In the genomic region with DNA sequence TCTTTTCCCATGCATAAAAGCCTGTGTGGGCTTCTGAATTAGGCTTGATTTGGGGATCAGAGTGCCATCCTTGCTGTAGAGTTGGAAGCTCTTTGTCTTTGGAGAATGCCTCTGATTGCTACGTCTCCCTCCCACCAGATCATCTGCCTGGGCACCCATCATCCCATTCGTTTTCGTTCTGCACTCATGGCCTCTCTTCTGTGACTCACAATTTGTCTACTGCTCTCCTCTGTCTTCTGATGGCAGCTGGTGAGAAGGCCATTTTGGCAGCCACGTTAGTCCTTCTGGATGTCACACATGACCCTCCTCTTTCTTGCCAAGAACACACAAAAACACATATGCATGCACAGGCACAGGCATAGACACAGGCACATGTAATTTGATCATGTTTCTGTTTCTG, we compare ENCODE assay signal across 27 mouse cellular contexts. TPM values are rescaled to one million over a fixed set of nuclear protein-coding genes. Genes with fewer than 3 reads are reported as not detected.
A peak's percentile ranks its signal among the peaks of the same experiment; 100 is the strongest.
DNase-seq lines count a peak whose midpoint lies in the region; ATAC-seq and TF ChIP-seq lines count a peak whose summit lies in the region.
"Had no signal": no experiment of that assay in that cellular context is flagged by ENCODE, and none has a peak within 500 bp of the region (broad histone marks: within the 10 kb centered on the region; RNA-seq: fewer than 3 reads in every experiment).

No protein-coding gene starts in this region.

- TF ChIP-seq CTCF in brain, embryonic 14.5 days (IDR thresholded peaks at IDR 0.05; ENCODE audit: borderline replicate concordance, extremely low read depth, insufficient read depth, insufficient read length) = no peak
- TF ChIP-seq CTCF in hindbrain, postnatal 0 days (IDR thresholded peaks at IDR 0.05; ENCODE audit: low read depth) = no peak

- H3K9ac ChIP-seq in forebrain, embryonic 13.5 days = no peak overlapping the region
- no peak overlapping the region for H3K9ac ChIP-seq in forebrain, embryonic 11.5 days (ENCODE audit: low read length)
- no peak overlapping the region for H3K9ac ChIP-seq in hindbrain, postnatal 0 days (replicated peaks; ENCODE audit: low read length)
- H3K9ac ChIP-seq: heart, embryonic 13.5 days; liver, embryonic 13.5 days; midbrain, embryonic 12.5 days had no signal

- H3K4me3 ChIP-seq in forebrain, embryonic 13.5 days = no peak overlapping the region
- no peak overlapping the region for H3K4me3 ChIP-seq in forebrain, embryonic 11.5 days (ENCODE audit: low read depth, low read length)
- no peak overlapping the region for H3K4me3 ChIP-seq in hindbrain, postnatal 0 days (ENCODE audit: low read length)
- H3K4me3 ChIP-seq: embryonic facial prominence, embryonic 10.5 days; heart, adult 2 months; heart, embryonic 13.5 days; layer of hippocampus, adult 2 months; liver, embryonic 13.5 days; midbrain, embryonic 12.5 days had no signal

- no peak overlapping the region for H3K27ac ChIP-seq in forebrain, embryonic 13.5 days
- H3K27ac ChIP-seq in forebrain, embryonic 11.5 days (ENCODE audit: low read depth, low read length) = no peak overlapping the region
- H3K27ac ChIP-seq in hindbrain, postnatal 0 days = no peak overlapping the region
- H3K27ac ChIP-seq: embryonic facial prominence, embryonic 10.5 days; heart, adult 2 months; heart, embryonic 13.5 days; layer of hippocampus, adult 2 months; liver, embryonic 13.5 days; midbrain, embryonic 12.5 days; stomach, postnatal 0 days had no signal

- H3K4me1 ChIP-seq in forebrain, embryonic 13.5 days = 0 out of 2 replicates have a peak, but pooled peaks cover 14% of the 10 kb centered on the region
- H3K4me1 ChIP-seq in forebrain, embryonic 11.5 days (replicated peaks; ENCODE audit: control insufficient read depth, insufficient read depth, low read length) = no peaks in the 10 kb centered on the region
- no peaks in the 10 kb centered on the region for H3K4me1 ChIP-seq in hindbrain, postnatal 0 days (ENCODE audit: insufficient read depth, low read length)
- H3K4me1 ChIP-seq: heart, embryonic 13.5 days; liver, embryonic 13.5 days; midbrain, embryonic 12.5 days had no signal

- DNase-seq in forebrain, embryonic 11.5 days (ENCODE audit: low spot score) = no peak
- DNase-seq in layer of hippocampus, adult 9-11 months = peak; percentile 15
- no peak for DNase-seq in layer of hippocampus, postnatal 10 days (ENCODE audit: low spot score in 2 of 2)
- peak; percentile 56 for DNase-seq in brain, embryonic 14.5 days (ENCODE audit: low read depth)
- DNase-seq in hindbrain, postnatal 0 days (ENCODE audit: low spot score) = no peak
- DNase-seq in spleen, adult 12 weeks (ENCODE audit: low spot score) = no peak
- DNase-seq in heart, adult 18-20 months = no peak
- DNase-seq: adrenal gland, postnatal 10 days; cerebellum, adult 8-10 months; gastrocnemius, postnatal 25 days; heart, adult 2 months; kidney, postnatal 25 days; liver, embryonic 13.5 days; lung, adult 2 months; lung, postnatal 14 days; thymus, adult 2 months; thymus, postnatal 4 days had no signal

- WGBS in forebrain, embryonic 13.5 days = 60% methylated on average over 4 of the region's 4 CpGs
- WGBS in forebrain, embryonic 11.5 days = 72% methylated on average over 4 of the region's 4 CpGs
- WGBS in hindbrain, postnatal 0 days = 48% methylated on average over 4 of the region's 4 CpGs

- H3K36me3 ChIP-seq in forebrain, embryonic 13.5 days (ENCODE audit: poor library complexity, severe bottlenecking) = no peaks in the 10 kb centered on the region
- no peaks in the 10 kb centered on the region for H3K36me3 ChIP-seq in forebrain, embryonic 11.5 days (ENCODE audit: control insufficient read depth, insufficient read depth, low read length)
- no peaks in the 10 kb centered on the region for H3K36me3 ChIP-seq in hindbrain, postnatal 0 days (ENCODE audit: insufficient read depth, low read length)
- H3K36me3 ChIP-seq: embryonic facial prominence, embryonic 10.5 days; heart, embryonic 13.5 days; liver, embryonic 13.5 days; midbrain, embryonic 12.5 days had no signal

- ATAC-seq in forebrain, embryonic 13.5 days = 0 out of 2 replicates have a peak, but pooled peaks have one; percentile 4
- no peak for ATAC-seq in forebrain, embryonic 11.5 days (replicated peaks; ENCODE audit: low FRiP score)
- ATAC-seq in hindbrain, postnatal 0 days = no peak
- ATAC-seq: intestine, embryonic 16.5 days; Patski had no signal

- H3K9me3 ChIP-seq in forebrain, embryonic 13.5 days (replicated peaks) = no peaks in the 10 kb centered on the region
- H3K9me3 ChIP-seq in forebrain, embryonic 11.5 days (ENCODE audit: control insufficient read depth, low read length) = no peaks in the 10 kb centered on the region
- H3K9me3 ChIP-seq in hindbrain, postnatal 0 days (ENCODE audit: low read length) = no peaks in the 10 kb centered on the region
- H3K9me3 ChIP-seq: embryonic facial prominence, embryonic 10.5 days; heart, embryonic 13.5 days; liver, embryonic 13.5 days; midbrain, embryonic 12.5 days had no signal

- H3K27me3 ChIP-seq in forebrain, embryonic 13.5 days = peaks cover 16% of the 10 kb centered on the region; the same call in 1 of the 2 replicates
- H3K27me3 ChIP-seq in forebrain, embryonic 11.5 days (ENCODE audit: control insufficient read depth, insufficient read depth, low read length) = peaks cover 60% of the 10 kb centered on the region
- no peaks in the 10 kb centered on the region for H3K27me3 ChIP-seq in hindbrain, postnatal 0 days (ENCODE audit: insufficient read depth, low read length)

- TF ChIP-seq POLR2A in brain, embryonic 14.5 days (IDR thresholded peaks at IDR 0.05; ENCODE audit: borderline replicate concordance, extremely low read depth, insufficient read depth, insufficient read length, poor library complexity, severe bottlenecking) = no peak

- no peak overlapping the region for H3K4me2 ChIP-seq in forebrain, embryonic 13.5 days
- H3K4me2 ChIP-seq in forebrain, embryonic 11.5 days (ENCODE audit: low read depth, low read length, severe bottlenecking) = no peak overlapping the region
- peak overlapping the region; percentile 64; the same call in 1 of the 2 replicates for H3K4me2 ChIP-seq in hindbrain, postnatal 0 days (ENCODE audit: low read depth, low read length)
- H3K4me2 ChIP-seq: heart, embryonic 13.5 days; liver, embryonic 13.5 days; midbrain, embryonic 12.5 days had no signal

RNA-seq across cellular contexts. Expression of a gene that starts 4.2 kb away (rescaled TPM):
- polyA plus RNA-seq in forebrain, embryonic 13.5 days (2015; fragmentation: Nextera tagmentation; extraction: Ambion mirVana) = 10.5 and 13.2 TPM in 2 replicates
- 5.4 and 6.0 TPM in 2 replicates for polyA plus RNA-seq in forebrain, embryonic 11.5 days (2014; fragmentation: Nextera tagmentation; extraction: Ambion mirVana)
- 10 to 100 TPM in 1 of 2 experiments, 1 to 10 TPM in 1; 9.5 to 11.4 TPM for total RNA-seq in layer of hippocampus, postnatal 10 days (2021)
- polyA plus RNA-seq in brain, embryonic 14.5 days (2012; rRNA removed) = 15.8 and 19.1 TPM in 2 replicates
- total RNA-seq in hindbrain, postnatal 0 days (2014; rRNA removed) = 11.5 and 12.3 TPM in 2 replicates
- polyA plus RNA-seq in hindbrain, postnatal 0 days (2015; fragmentation: Nextera tagmentation; extraction: Ambion mirVana) = 9.9 and 12.9 TPM in 2 replicates
- total RNA-seq in heart, adult 18-20 months (2021) = 10 to 100 TPM; 39.7 to 43.1 TPM
- total RNA-seq: ES-E14; neutrophil, adult 5-6 weeks had no signal
- polyA plus RNA-seq: Patski had no signal

Comparison
In these comparisons a context has a peak if more than half of its experiments do, and no peak if none do; other contexts are left out.
1. DNase-seq: peak in layer of hippocampus, adult 9-11 months (single experiment) and brain, embryonic 14.5 days (single experiment); none in forebrain, embryonic 11.5 days (single experiment), layer of hippocampus, postnatal 10 days (0 of 2), hindbrain, postnatal 0 days (single experiment), spleen, adult 12 weeks (single experiment) and heart, adult 18-20 months (0 of 2).